Mouse (Mus musculus) embryo, embryonic 10.5 days (tissue): ENCODE measurements around the gene Brms1.
"Not testable (repeated sequence)": the region's sequence is repeated elsewhere in the genome, so short reads cannot be mapped to it uniquely, and the experiment has no call there.

Experiments used
- DNase-seq: peaks from one replicate; pipeline ENCODE4 v3.0.0-alpha.2; 2015; ENCODE audit warnings: low spot score

Gene Brms1

GRCm38 (mm10) chr19:5040862-5041523, at the start of gene Brms1:
TSS of gene Brms1 (plus strand) at chr19:5041354.
- DNase-seq, result peak; percentile 98

- DNase-seq, result peak; percentile 60
Measured at GRCm38 (mm10) chr19:4992371-4992770, 48.8 kb upstream of the Brms1 start.

GRCm38 (mm10) chr19:4992904-4993303, 48.2 kb upstream of the Brms1 start:
- DNase-seq, result no peak

GRCm38 (mm10) chr19:4994043-4994442, 47.1 kb upstream of the Brms1 start:
- no peak for DNase-seq

GRCm38 (mm10) chr19:4999445-5000140, 41.6 kb upstream of the Brms1 start:
- DNase-seq, result no peak

- peak; percentile 92 for DNase-seq
Measured at GRCm38 (mm10) chr19:5001666-5002406, 39.3 kb upstream of the Brms1 start.

DNA sequence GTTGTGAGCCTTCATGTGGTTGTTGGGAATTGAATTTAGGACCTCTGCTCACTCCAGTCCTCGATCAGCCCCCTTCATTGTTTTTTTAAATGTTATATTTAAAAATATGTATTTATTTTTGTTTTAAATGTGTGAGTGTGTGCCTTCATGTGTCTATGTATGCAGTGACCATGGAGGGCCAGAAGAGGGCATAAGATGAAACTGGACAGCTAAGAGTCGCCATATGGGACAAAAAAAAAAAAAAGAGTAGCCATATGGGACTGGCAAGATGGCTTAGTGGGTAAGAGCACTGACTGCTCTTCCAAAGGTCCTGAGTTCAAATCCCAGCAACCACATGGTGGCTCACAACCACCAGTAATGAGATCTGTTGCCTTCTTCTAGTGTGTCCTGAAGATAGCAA, 37.5 kb upstream of the Brms1 start:
- DNase-seq, result not testable (repeated sequence)

DNA sequence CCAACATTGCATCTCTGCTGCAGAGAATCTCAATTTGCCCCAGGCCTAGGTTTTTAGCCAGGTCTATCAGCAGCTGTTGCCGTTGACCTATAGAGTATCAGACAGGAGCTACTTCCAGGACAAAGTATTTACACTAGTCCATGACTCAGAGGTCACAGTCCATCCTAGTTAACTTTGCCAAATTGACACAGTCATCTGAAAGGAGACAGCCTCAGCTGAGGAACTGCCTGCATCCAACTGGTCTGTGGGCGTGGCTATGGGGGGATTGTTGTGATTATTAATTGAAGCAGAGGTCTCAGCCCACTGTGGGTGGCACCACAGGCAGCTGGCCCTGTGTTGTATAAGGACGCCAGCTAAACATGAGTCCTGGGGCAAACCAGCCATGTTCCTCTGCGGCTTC, 36.2 kb upstream of the Brms1 start:
- DNase-seq, result no peak

DNA sequence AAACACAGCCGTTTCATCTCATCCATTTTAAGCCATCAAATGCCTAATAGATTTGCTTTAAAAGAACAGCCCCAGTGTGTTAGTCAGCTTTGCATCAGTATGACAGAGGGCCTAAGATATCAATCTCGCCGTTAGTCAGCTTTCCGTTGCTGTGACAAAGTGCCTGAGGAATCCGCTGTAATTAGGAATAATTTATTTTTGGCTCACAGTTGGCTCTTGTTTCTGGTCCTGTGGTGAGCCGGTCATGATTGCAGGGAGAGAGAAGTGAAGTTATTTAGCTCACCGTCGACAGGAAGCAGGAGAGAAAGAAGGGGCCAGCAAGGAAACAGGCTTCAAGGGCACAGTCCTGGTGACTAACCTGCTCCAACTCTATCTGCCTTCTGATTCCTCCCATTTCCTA, 28.0 kb upstream of the Brms1 start:
- DNase-seq, result no peak

DNA sequence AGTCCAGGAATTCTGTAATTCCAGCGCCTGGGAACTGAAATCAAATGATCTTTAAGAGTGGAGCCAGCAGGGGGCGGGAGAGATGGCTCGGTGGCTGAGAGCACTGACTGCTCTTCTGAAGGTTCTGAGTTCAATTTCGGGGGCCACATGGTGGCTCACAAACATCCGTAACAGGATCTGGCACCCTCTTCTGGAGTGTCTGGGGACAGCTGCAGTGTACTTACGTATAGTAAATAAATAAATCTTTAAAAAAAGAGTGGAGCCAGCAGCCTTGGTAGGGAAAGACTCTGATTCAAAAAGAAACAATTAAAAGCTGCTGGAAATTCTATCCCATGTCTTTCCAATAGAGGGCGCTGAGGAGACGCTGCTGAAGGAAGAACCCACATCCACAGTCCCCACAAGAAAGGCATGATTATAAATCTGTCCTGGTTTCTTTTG, 26.2 kb upstream of the Brms1 start:
- DNase-seq, result peak; percentile 74

GRCm38 (mm10) chr19:5016221-5016742, 24.9 kb upstream of the Brms1 start:
- DNase-seq, result peak; percentile 33

DNA sequence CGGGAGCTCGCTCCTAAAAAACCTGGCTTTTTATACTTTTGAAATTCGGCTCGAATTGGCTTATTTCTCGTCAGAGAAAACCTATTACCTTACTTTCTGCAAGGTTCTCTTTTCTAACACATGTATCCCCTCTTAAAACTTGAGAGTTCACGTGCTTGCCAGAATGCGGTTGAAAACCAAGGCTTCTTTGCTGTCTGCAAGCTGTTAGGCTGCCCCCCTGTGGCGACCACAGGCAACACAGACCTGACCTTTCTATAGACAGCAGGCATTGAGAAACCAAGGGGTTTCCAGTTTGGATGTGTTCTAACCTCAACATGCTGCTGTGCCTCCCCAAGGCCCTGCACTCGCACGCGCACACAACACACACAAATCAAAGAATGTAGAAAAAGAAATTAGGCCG, 24.4 kb upstream of the Brms1 start:
- DNase-seq, result peak; percentile 86

DNA sequence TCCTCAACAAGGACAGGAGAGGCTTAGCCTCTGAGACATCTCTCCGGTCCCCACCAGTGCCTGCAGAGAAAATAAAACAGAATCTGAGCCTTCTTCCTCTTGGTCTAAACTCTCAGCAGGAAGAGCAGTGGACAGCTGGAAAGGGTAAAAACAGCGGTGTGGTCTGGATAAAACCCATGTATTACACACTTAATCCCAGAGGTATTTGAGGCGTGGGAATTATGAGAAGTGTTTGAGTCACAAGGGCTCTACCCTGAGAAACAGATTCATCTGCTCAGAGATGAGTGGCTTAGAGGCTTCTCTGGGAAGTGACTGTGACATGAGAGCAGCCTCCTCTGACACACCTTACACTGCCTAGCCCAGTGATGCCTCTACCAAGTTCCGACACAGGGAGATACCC, 23.5 kb upstream of the Brms1 start:
- no peak for DNase-seq

DNA sequence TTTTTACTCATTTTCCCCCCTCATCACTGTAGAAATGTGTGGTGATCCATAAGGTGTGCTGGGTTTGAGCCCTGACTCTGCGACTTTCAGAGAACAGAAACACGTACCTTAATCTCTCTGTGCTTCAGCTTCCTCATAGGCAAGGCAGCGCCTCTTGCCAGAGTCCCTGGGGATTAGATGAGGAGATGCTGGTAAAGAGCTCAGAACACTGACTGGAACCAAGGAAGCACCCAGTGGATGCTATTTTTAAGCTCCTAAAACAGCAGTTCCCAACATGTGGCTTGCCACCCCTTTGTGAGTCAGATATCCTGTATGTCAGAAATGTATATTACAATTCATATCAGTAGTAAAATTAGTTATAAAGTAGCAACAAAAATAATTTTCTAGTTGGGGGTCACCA, 23.0 kb upstream of the Brms1 start:
- no peak for DNase-seq

GRCm38 (mm10) chr19:5021416-5021815, 19.7 kb upstream of the Brms1 start:
- no peak for DNase-seq

GRCm38 (mm10) chr19:5023621-5024479, 17.3 kb upstream of the Brms1 start, which contains the start of gene Slc29a2:
TSS of gene Slc29a2 (plus strand) at chr19:5023860.
- DNase-seq, result peak; percentile 98

DNA sequence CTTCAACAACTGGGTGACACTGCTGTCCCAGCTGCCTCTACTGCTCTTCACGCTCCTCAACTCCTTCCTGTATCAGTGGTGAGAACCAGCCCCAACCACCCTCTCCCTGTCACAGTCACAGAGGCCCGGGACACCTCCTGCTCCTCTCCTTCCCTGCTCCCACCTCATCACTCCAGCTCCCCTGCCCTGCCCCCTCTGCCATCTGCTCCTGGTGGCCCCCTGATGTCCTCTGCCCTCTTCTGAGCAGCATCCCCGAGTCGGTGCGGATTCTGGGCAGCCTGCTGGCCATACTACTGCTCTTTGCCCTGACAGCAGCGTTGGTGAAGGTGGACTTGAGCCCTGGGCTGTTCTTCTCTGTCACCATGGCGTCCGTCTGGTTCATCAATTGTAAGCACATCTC, 15.0 kb upstream of the Brms1 start:
- no peak for DNase-seq

GRCm38 (mm10) chr19:5032686-5033085, 8.5 kb upstream of the Brms1 start:
- DNase-seq, result no peak

DNA sequence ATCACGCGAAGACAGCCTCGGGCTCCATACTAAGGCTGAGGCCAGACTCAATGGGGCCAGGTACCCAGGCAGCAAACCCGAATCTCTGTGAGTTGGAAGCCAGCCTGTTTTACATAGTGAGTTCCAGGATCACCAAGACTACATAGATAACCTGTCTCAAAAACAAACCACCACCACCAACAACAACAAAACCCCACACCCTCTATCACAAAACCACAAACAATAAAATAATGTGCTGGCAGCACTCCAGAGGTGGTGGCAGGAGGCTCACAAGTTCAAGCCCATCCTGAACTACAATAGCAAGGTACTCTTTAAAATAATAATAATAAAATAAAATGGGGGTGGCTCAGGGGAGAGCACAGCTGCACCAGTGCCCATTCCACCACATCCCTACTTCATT, 4.6 kb upstream of the Brms1 start:
- no peak for DNase-seq

DNA sequence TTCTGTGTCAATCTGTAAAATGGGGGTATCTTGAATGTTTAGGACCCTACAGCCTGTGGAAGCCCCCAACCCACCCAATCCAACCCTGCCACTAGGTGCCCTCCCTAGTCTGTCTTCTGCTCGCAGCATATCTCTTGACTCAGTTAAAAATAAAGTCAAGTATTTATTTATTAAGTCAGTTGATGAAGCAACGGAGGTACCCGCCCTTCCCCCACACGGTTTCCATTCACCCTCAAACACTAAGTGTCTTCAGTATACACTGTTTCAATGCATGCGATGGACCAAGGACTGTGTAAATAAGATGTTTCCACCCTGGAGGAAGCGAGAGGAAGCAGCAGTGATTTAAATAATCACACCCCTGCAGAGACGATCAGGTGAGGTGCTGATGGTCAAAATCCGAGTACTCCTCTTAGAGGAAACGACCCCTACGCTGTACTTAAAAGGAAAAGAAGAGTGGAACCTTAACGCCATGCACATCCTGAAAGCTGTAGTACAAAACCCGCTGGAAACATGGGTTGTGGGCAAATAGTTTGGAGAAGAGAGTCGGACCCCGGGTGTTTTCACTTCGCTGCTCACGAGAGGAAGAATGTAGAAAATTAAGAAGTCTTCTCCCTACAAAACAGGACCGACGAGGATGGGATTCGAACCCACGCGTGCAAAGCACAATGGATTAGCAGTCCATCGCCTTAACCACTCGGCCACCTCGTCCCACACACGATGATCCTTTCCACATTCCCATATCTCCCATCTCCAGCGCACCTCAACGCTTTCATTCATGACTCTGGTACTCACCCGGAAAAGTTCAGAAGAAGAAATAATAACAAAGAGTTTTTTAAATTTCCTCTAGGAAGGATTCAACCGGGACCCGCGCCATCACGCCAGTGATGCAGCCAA, 3.2 kb upstream of the Brms1 start:
- peak; percentile 97 for DNase-seq

- peak; percentile 95 for DNase-seq
Measured at GRCm38 (mm10) chr19:5038709-5039156, 2.4 kb upstream of the Brms1 start, which contains the start of the genes B4gat1 and AC124502.3. TSS of gene B4gat1 (plus strand) at chr19:5038826. TSS of gene AC124502.3 (plus strand) at chr19:5038891.
